Mouse (Mus musculus) CH12.LX (cell line): Measurements from ENCODE around the gene C1d.

Experiments used
- CHD1 ChIP-seq: IDR thresholded peaks from 2 replicates; pipeline ENCODE4 v1.6.1; 2012; ENCODE audit warnings: low read depth, low read length, improper control_type of control experiment, inconsistent platforms
- CTCF ChIP-seq, 2 experiments: IDR thresholded peaks in 1 of 2; conservative IDR thresholded peaks in 1 of 2; 2 replicates each; pipeline ENCODE4 v1.5.1; 2011 to 2012; ENCODE audit warnings: low read depth in 2 of 2, low read length in 2 of 2, improper control_type of control experiment in 1 of 2, inconsistent platforms in 1 of 2, mild to moderate bottlenecking in 1 of 2, moderate library complexity in 1 of 2
- EP300 ChIP-seq: IDR thresholded peaks from 2 replicates; pipeline ENCODE4 v1.6.1; 2011; ENCODE audit warnings: low read length, improper control_type of control experiment
- MAX ChIP-seq: IDR thresholded peaks from 2 replicates; pipeline ENCODE4 v1.6.1; 2011; ENCODE audit warnings: low read length, improper control_type of control experiment
- SMC3 ChIP-seq: IDR thresholded peaks from 2 replicates; pipeline ENCODE4 v1.6.1; 2011; ENCODE audit warnings: low read depth, low read length, improper control_type of control experiment
- UBTF ChIP-seq: IDR thresholded peaks from 2 replicates; pipeline ENCODE4 v1.6.1; 2012; ENCODE audit warnings: low read depth, mild to moderate bottlenecking, inconsistent platforms, low read length, improper control_type of control experiment, moderate library complexity
- USF1 ChIP-seq: IDR thresholded peaks from 2 replicates; pipeline ENCODE4 v1.6.1; 2014; ENCODE audit warnings: low read depth, mild to moderate bottlenecking, inconsistent platforms, low read length, improper control_type of control experiment
- ZMIZ1 ChIP-seq: IDR thresholded peaks from 2 replicates; pipeline ENCODE4 v1.6.1; 2012; ENCODE audit warnings: low read depth, mild to moderate bottlenecking, inconsistent platforms, low read length, improper control_type of control experiment

- TF ChIP-seq ZMIZ1 (no peak), SMC3 (no peak), CTCF (conservative IDR thresholded peaks at IDR 0.05 in 1 of 2, IDR thresholded peaks at IDR 0.05 in 1 of 2; ENCODE audit: low read depth in 2 of 2, low read length in 2 of 2) (no peak), MAX (no peak), EP300 (no peak), CHD1 (no peak), USF1 (no peak), UBTF (no peak)
These were observed 9.8 kb downstream of the C1d start for GRCm38 (mm10) chr11:17267176-17267575.
